Mouse (Mus musculus): ENCODE results near the gene Zfp36. TPM values are rescaled to one million over a fixed set of nuclear protein-coding genes. Genes with fewer than 3 reads are reported as not detected.
A peak's percentile ranks its signal among the peaks of the same experiment; 100 is the strongest.
"Not testable (repeated sequence)": the region's sequence is repeated elsewhere in the genome, so short reads cannot be mapped to it uniquely, and the experiment has no call there.

Gene Zfp36
- 10 to 100 TPM in 1 of 2 experiments, 1 to 10 TPM in 1; 5.9 to 11.6 TPM for total RNA-seq (2021)
- long read RNA-seq, experiment 1, partial matches to known transcripts: 0 of 7 reads
- long read RNA-seq, experiment 1, other reads (novel, unspliced or antisense): 0 of 7 reads
- long read RNA-seq, experiment 2, transcript Zfp36-202 (1 exons, 2,465 nt): major isoform, 9 of 10 reads
- long read RNA-seq, experiment 2, partial matches to known transcripts: 0 of 10 reads
- long read RNA-seq, experiment 2, other reads (novel, unspliced or antisense): 0 of 10 reads

DNA sequence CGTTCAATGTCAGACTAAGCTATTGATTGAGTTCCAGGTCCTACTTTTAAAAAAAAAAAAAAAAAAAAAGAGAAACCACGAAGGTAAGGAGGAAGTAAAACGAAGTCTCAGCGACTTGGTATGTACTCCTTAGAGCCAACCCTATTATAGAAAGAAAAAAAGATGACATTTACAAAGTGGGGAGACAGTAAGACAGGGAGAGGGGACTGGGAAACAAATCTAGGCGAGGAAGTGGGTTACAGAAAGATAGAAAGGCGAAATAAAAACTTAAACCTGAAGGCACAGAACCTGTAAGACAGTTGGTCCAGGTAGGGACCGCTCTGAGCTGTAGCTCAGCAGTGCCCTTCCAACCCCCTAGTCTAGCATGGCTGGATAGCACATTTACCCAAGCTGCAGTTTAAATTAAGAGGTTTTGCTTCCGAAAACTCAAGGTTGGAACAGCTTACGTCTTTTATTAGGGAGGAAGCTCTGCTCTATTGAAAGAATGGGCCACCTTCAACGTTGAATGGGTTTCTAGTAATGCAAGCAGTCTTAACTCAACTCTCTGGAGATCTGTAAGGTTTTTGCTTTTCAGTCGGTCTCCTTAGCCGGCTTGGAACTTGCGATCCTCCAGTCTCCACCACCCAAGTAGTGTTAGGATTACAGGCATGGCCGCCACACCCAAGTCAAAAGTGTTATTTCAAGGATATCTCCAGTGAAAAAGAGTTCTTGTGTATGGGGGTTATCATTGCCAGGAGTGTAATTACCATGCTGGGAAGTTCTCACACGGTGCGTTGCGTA lies at the start of gene Zfp36:
Zfp36 (minus strand) TSS at position 17 of the 780 bp plus-strand sequence.
- intact Hi-C loops (cut with DNase I; ENCODE audit: low total_unique reads): no loop called here
- no peak for DNase-seq

DNA sequence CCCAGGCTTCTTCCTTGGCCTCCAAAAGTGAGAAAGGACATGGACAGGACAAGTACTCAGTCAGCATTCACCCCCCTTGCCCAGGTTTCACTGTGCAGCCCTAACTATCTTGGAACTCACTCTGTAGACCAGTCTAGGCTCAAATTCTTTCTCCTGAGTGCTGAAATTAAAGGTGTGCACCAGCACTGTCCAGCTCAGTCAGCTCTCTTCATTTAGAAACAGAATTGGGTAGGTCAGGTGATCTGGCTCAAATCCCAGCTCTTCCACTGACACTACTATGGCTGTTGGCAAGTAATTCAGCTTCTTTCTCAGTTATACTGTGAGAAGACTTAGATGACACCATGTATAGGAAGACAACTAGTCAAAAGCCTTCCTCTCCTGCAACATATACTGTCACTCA lies 47.7 kb upstream of the Zfp36 start:
- intact Hi-C loops (cut with DNase I; ENCODE audit: low total_unique reads): no loop called here
- DNase-seq: no peak

DNA sequence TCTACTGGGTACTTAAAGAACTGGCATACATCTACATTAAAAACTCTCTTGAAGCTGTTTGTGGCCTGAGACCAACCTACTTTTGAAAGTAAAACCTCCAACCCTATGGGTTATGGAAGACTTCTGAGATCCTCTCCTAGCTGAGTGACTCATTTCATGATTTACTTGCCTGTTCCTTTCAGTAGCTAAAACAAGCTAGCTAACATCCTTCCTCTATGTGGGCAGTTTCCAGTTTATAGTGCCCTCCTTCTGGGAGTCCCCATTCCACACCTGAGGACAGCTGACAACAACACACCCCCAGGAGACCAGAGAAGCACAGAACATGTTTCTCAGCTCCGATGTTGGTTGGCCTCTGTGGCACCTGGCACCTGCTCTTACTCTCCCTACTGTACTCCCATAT lies 43.0 kb upstream of the Zfp36 start:
- intact Hi-C loops (cut with DNase I; ENCODE audit: low total_unique reads): no loop called here
- DNase-seq: no peak

DNA sequence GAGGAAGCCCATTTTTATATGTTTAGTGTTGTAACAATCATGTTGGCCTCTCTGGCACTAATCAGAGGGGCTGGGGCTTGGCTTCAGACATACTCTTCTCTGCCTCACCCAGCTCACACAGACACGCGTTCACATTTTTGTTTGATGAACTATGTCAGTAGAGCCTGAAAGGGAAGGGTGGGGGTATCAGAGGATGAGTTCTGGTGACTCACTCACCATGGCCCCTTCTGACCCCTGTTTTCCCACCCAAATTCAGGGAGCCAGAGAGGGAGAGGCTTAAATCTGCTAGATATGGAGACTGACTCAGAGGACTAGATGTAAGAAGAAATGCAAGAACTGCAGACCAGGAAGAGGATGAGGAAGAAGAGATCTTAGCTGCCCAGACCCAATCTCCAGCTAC lies 39.4 kb upstream of the Zfp36 start:
- DNase-seq: no peak

DNA sequence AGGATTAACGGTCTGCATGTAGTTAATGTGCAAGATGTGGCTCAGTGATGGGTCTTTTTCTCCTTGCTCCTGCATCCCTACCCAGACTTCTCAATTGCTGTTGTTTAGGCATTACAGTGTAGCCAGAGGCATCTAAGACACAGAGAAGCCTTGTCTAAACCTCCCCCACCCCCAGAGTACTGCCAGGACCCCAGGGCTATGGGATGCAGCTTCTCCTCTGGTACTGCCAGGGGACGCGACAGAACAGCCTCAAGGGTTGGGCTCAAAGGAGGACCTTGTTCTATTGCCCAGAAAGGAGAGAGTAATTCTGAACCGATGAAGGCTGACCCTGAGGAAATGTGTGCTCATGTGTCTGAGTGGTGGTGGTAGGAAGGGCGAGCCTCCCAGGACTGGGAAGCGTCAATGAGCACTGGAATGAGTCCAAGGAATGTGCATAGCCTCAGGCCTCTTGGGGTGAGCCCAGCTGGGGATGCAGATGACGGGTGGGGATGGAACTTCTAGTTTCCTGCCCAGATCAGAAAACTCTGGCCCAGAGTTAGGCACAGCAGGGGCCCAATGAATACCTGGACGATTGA lies 38.1 kb upstream of the Zfp36 start:
- peak; percentile 78 for DNase-seq
- intact Hi-C loops (cut with DNase I; ENCODE audit: low total_unique reads): no loop called here

More for the DNA sequence above, 39.4 kb upstream of the Zfp36 start:
- intact Hi-C loops (cut with DNase I; ENCODE audit: low total_unique reads): no loop called here

DNA sequence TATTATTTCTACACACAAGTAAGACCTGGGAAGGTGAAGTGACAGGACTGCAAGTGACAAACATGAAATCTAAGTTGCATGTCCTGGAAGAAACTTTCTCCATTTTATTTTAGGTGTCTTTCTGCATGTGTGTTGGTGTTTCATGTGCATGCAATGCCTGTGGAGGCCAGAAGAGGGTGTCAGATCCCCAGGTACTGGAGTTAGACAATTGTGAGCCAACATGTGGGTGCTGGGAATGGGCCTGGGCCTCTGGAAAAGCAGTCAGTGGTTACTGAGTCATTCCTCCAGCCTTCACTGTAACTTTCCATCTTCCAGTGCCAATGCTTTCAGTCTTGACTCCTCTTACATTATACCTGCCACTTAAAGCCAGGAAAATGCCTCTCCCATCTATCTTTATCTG lies 37.3 kb upstream of the Zfp36 start:
- intact Hi-C loops (cut with DNase I; ENCODE audit: low total_unique reads): no loop called here
- DNase-seq: no peak

DNA sequence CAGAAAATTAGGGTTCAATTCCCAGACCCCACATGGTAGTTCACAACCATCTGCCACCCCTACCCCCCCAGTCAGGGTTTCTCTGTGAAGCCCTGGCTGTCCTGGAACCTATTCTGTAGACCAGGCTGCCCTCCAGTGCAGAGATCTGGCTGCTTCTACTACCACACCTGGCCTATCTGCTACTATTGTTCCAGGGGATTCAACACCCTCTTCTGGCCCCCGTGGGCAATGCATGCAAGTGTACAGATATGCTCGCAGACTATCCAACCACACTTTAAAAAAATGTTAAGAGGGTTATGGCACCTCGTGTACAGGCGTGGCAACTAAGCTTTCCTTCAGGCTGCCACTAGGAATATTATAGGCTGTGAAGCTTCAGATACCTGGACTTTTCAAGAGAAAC lies 32.8 kb upstream of the Zfp36 start:
- intact Hi-C loops (cut with DNase I; ENCODE audit: low total_unique reads): no loop called here
- no peak for DNase-seq

DNA sequence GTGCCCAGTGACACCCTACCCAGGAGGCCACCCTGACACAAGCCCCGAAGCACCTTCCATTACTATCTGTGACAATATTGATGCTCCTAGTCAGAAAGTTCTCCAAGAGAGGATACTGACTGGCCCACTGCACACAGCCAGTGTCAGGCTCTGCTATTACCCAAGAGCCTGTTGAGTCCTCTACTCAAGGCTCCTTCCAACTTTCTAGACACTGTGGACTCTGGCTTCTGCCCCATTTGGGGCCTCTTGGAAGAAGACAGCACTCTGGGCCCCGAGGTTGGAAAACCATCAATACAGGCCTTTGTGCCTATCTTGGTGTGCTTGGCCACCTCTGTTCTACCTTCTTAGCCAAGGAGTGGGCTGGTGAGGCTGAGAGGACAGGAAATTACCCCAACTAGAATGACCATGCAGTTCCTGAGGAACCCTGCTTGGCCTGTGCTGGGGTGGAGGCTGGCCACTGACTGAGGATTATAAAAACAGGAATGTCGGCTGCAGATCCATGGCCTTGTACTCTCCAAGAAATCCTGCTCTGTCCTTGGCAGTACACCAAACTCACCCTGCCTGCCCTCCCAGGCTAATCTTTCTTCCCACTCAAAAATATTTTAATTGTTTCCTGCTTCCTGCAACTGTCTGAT lies 30.9 kb upstream of the Zfp36 start:
- peak; percentile 81 for DNase-seq
- intact Hi-C loops (cut with DNase I; ENCODE audit: low total_unique reads): no loop called here

GRCm38 (mm10) chr7:28401942-28402341 lies 21.9 kb upstream of the Zfp36 start:
- no peak for DNase-seq
- intact Hi-C loops (cut with DNase I; ENCODE audit: low total_unique reads): no loop called here

DNA sequence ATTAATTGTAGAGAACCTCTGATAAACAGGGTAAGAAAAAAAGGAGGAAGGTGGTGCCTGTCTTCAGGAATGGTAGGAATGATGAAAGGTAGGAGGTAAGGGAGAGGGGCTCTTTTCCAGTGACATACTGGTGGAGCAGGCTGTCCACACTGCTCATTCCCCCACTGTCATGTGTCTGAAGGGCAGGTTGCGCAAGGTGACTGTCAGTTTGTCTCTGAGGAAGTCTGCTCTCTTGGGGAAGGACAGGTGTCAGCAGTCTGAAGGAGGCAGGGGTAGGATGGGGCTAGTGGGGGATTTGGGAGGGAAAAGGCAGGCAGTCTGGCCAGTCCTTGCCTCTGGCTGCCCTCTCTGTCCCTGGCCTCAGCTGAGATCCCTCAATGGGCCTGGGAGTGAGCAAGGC lies 21.0 kb upstream of the Zfp36 start:
- intact Hi-C loops (cut with DNase I; ENCODE audit: low total_unique reads): no loop called here
- no peak for DNase-seq

DNA sequence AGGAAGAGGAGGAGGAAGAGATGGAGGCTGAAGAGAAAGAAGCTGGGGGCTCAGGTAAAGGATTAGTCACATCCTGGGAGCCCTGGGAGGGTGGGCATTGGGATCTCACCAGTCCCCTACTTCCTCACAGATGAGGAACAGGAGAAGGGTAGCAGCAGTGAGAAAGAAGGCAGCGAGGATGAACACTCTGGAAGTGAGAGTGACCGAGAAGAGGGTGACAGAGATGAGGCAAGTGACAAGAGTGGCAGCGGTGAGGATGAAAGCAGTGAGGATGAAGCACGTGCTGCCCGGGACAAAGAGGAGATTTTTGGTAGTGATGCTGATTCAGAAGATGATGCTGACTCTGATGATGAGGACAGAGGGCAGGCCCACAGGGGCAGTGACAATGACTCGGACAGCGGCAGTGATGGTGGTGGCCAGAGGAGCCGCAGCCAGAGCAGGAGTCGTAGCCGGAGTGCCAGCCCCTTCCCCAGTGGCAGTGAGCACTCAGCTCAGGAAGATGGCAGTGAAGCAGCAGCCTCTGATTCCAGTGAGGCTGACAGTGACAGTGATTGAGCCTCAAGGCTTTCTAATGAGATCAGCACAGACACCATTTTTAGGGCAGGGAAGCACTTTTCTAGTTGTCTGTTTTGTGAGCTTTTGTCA lies 18.8 kb upstream of the Zfp36 start:
- DNase-seq: no peak
- intact Hi-C loops (cut with DNase I; ENCODE audit: low total_unique reads): no loop called here

- no peak for DNase-seq
- intact Hi-C loops (cut with DNase I; ENCODE audit: low total_unique reads): no loop called here
Observed at GRCm38 (mm10) chr7:28398000-28398399, 17.9 kb upstream of the Zfp36 start.

GRCm38 (mm10) chr7:28395425-28395824 lies 15.4 kb upstream of the Zfp36 start:
- intact Hi-C loops (cut with DNase I; ENCODE audit: low total_unique reads): no loop called here

DNA sequence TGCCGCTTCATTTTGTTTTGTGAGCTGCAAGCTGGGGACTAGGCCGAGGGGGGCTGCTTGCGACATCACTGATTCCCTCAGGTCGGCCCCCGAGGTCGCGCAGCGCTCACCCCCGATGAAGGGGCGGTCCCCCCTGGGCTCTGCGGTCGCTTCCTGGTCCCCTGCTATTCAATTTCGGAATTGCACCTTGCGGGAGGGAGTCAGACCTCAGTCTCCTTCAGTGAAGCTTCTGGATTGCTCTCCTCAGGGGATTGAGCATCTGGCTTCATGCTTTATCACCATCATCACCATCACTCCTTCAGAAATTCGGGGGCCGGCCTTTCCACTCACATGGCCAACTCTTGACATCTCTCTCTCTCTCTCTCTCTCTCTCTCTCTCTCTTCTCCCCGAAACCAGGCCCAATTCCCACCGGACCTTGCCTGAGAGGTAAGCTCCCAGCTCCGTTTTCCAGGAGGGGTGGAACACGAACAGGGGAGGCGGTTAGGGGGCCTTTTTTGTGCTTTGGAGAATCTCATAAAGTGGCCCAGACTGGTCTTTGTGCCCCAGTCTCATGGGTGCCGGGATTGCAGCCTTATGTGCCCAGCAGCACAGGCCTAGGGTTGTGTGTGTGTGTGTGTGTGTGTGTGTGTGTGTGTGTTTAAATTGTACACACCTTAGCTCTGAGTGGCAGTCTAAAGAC lies 13.4 kb upstream of the Zfp36 start:
- DNase-seq: no peak
- intact Hi-C loops (cut with DNase I; ENCODE audit: low total_unique reads): no loop called here

More at GRCm38 (mm10) chr7:28395425-28395824, 15.4 kb upstream of the Zfp36 start:
- DNase-seq: no peak

GRCm38 (mm10) chr7:28392429-28393271 lies 12.6 kb upstream of the Zfp36 start, which contains the start of the genes Med29 and Paf1:
TSS of gene Med29 (minus strand) at chr7:28392708.
TSS of gene Paf1 (plus strand) at chr7:28392951.
- intact Hi-C loops (cut with DNase I; ENCODE audit: low total_unique reads): no loop called here
- peak; percentile 96 for DNase-seq

GRCm38 (mm10) chr7:28390331-28390730 lies 10.3 kb upstream of the Zfp36 start:
- DNase-seq: no peak
- intact Hi-C loops (cut with DNase I; ENCODE audit: low total_unique reads): no loop called here

GRCm38 (mm10) chr7:28387384-28387783 lies 7.3 kb upstream of the Zfp36 start:
- intact Hi-C loops (cut with DNase I; ENCODE audit: low total_unique reads); DNase-seq: not testable (repeated sequence)

DNA sequence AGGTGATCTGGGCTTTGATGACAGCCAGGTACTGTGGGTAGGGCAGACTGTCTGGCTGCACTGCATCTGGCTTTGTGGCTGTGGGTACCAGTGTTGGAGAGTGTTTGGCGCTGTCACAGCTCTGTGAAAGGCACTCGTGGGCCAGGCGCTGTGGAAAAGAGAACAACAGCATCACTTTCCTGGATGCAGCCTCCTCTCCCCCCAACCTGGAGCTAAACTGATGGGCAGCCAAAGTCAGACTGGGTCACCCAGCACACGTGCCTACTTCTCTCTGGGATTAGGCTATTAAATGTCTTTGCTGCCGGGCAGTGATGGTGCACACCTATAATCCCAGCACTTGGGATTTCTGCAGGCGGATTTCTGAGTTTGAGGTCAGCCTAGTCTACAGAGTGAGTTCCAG lies 6.8 kb upstream of the Zfp36 start:
- intact Hi-C loops (cut with DNase I; ENCODE audit: low total_unique reads); DNase-seq: not testable (repeated sequence)
